Mouse (Mus musculus): ENCODE data around the gene Gpd2. TPM values are rescaled to one million over a fixed set of nuclear protein-coding genes. Genes with fewer than 3 reads are reported as not detected.

The Gpd2 gene
- polyA plus RNA-seq (2015; fragmentation: Nextera tagmentation; extraction: Ambion mirVana): 17.2 and 19.3 TPM in 2 replicates

GRCm38 (mm10) chr2:57237475-57237919 lies at the start of gene Gpd2:
Gene Gpd2 (plus strand): TSS chr2:57237635.
- Histone ChIP-seq H3K9ac (replicated peaks; ENCODE audit: low read length) (peak within 1 kb of the TSS; percentile 79), H3K4me3 (ENCODE audit: low read length) (peak within 1 kb of the TSS; percentile 80), H3K27ac (ENCODE audit: low read length) (peak within 1 kb of the TSS; percentile 77), H3K27me3 (ENCODE audit: insufficient read depth, low read length) (no peaks in the 10 kb centered on the region), H3K4me1 (ENCODE audit: insufficient read depth, low read length) (0 out of 2 replicates have a peak, but pooled peaks cover 10% of the 10 kb centered on the region), H3K4me2 (replicated peaks; ENCODE audit: low read depth, low read length) (peak within 1 kb of the TSS; percentile 75), H3K9me3 (ENCODE audit: low read length) (no peaks in the 10 kb centered on the region), H3K36me3 (ENCODE audit: insufficient read depth, low read length) (no peaks in the 10 kb centered on the region)
- ATAC-seq (ENCODE audit: low FRiP score, low TSS enrichment): peak; percentile 59; the same call in 1 of the 2 replicates
- WGBS: 7% methylated on average over 20 of the region's 20 CpGs

DNA sequence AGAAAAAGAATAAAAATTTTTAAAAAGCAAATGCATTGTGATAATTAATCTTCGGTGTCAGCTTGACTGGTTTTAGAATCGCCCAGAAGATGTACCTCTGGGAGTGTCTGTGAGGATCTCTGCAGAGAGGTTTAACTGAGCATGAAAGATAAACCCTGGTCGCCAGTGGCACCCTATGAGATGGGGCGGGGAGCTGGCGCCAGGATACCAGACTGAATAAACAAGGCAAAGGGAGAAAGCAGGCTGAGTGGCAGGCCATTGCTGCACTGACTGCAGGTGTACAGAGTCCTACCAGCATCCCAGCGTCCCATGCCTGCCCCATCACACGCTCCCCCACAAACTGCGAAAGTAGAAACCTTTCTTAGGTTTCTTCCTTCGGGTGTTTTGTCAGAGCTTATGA lies 49.2 kb upstream of the Gpd2 start:
- 0 out of 2 replicates have a peak, but pooled peaks cover 5% of the 10 kb centered on the region for H3K4me1 ChIP-seq (ENCODE audit: insufficient read depth, low read length)
- peak; percentile 78; the same call in 1 of the 2 replicates for ATAC-seq (ENCODE audit: low FRiP score, low TSS enrichment)
- no peaks in the 10 kb centered on the region for H3K27me3 ChIP-seq (ENCODE audit: insufficient read depth, low read length)
- H3K9ac ChIP-seq (replicated peaks; ENCODE audit: low read length): no peak overlapping the region
- WGBS: 40% methylated on average over 9 of the region's 9 CpGs
- H3K27ac ChIP-seq (ENCODE audit: low read length): no peak overlapping the region
- no peak overlapping the region for H3K4me3 ChIP-seq (ENCODE audit: low read length)
- H3K4me2 ChIP-seq (replicated peaks; ENCODE audit: low read depth, low read length): no peak overlapping the region
- no peaks in the 10 kb centered on the region; the same call in 1 of the 2 replicates for H3K9me3 ChIP-seq (ENCODE audit: low read length)
- no peaks in the 10 kb centered on the region for H3K36me3 ChIP-seq (ENCODE audit: insufficient read depth, low read length)

- no peak for ATAC-seq (ENCODE audit: low FRiP score, low TSS enrichment)
- no peaks in the 10 kb centered on the region for H3K27me3 ChIP-seq (ENCODE audit: insufficient read depth, low read length)
- H3K9ac ChIP-seq (replicated peaks; ENCODE audit: low read length): no peak overlapping the region
- H3K27ac ChIP-seq (ENCODE audit: low read length): no peak overlapping the region
- H3K4me3 ChIP-seq (ENCODE audit: low read length): no peak overlapping the region
- H3K4me2 ChIP-seq (replicated peaks; ENCODE audit: low read depth, low read length): no peak overlapping the region
- no peaks in the 10 kb centered on the region for H3K4me1 ChIP-seq (ENCODE audit: insufficient read depth, low read length)
- no peaks in the 10 kb centered on the region; the same call in 1 of the 2 replicates for H3K9me3 ChIP-seq (ENCODE audit: low read length)
- H3K36me3 ChIP-seq (ENCODE audit: insufficient read depth, low read length): no peaks in the 10 kb centered on the region
Observed at GRCm38 (mm10) chr2:57190884-57191283, 46.6 kb upstream of the Gpd2 start.

DNA sequence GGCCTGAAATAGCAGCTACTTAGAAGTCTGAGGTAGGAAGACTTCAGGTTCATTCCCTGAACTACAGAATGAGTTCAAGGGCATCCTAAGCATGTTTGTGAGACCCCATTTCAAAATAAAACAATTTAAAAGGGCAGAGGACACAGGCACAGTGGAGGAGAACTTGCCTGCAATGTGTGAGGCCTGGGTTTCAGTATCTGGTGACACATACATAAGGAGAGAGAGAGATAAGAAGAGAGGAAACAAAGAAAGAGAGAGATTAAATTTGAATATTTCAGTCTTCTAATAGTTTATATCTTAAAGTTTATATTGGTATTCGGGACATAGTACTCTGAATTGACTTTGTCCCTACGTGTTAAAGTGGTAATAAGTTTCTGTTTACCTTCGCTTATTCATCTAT lies 38.4 kb upstream of the Gpd2 start:
- H3K36me3 ChIP-seq (ENCODE audit: insufficient read depth, low read length): no peaks in the 10 kb centered on the region
- no peaks in the 10 kb centered on the region for H3K9me3 ChIP-seq (ENCODE audit: low read length)
- H3K4me3 ChIP-seq (ENCODE audit: low read length): no peak overlapping the region
- no peak overlapping the region for H3K27ac ChIP-seq (ENCODE audit: low read length)
- no peaks in the 10 kb centered on the region for H3K27me3 ChIP-seq (ENCODE audit: insufficient read depth, low read length)
- ATAC-seq (ENCODE audit: low FRiP score, low TSS enrichment): no peak
- H3K4me2 ChIP-seq (replicated peaks; ENCODE audit: low read depth, low read length): no peak overlapping the region
- H3K4me1 ChIP-seq (ENCODE audit: insufficient read depth, low read length): no peaks in the 10 kb centered on the region
- no peak overlapping the region for H3K9ac ChIP-seq (replicated peaks; ENCODE audit: low read length)
- 91% methylated on average over 3 of the region's 3 CpGs for WGBS

- H3K4me2 ChIP-seq (replicated peaks; ENCODE audit: low read depth, low read length): no peak overlapping the region
- H3K4me3 ChIP-seq (ENCODE audit: low read length): no peak overlapping the region
- H3K27me3 ChIP-seq (ENCODE audit: insufficient read depth, low read length): no peaks in the 10 kb centered on the region
- H3K27ac ChIP-seq (ENCODE audit: low read length): no peak overlapping the region
- H3K9ac ChIP-seq (replicated peaks; ENCODE audit: low read length): no peak overlapping the region
- WGBS: 89% methylated on average over 9 of the region's 9 CpGs
- no peak for ATAC-seq (ENCODE audit: low FRiP score, low TSS enrichment)
- 0 out of 2 replicates have a peak, but pooled peaks cover 3% of the 10 kb centered on the region for H3K4me1 ChIP-seq (ENCODE audit: insufficient read depth, low read length)
- H3K9me3 ChIP-seq (ENCODE audit: low read length): 0 out of 2 replicates have a peak, but pooled peaks cover 8% of the 10 kb centered on the region
- no peaks in the 10 kb centered on the region for H3K36me3 ChIP-seq (ENCODE audit: insufficient read depth, low read length)
Observed at GRCm38 (mm10) chr2:57208472-57209083, 28.9 kb upstream of the Gpd2 start.

DNA sequence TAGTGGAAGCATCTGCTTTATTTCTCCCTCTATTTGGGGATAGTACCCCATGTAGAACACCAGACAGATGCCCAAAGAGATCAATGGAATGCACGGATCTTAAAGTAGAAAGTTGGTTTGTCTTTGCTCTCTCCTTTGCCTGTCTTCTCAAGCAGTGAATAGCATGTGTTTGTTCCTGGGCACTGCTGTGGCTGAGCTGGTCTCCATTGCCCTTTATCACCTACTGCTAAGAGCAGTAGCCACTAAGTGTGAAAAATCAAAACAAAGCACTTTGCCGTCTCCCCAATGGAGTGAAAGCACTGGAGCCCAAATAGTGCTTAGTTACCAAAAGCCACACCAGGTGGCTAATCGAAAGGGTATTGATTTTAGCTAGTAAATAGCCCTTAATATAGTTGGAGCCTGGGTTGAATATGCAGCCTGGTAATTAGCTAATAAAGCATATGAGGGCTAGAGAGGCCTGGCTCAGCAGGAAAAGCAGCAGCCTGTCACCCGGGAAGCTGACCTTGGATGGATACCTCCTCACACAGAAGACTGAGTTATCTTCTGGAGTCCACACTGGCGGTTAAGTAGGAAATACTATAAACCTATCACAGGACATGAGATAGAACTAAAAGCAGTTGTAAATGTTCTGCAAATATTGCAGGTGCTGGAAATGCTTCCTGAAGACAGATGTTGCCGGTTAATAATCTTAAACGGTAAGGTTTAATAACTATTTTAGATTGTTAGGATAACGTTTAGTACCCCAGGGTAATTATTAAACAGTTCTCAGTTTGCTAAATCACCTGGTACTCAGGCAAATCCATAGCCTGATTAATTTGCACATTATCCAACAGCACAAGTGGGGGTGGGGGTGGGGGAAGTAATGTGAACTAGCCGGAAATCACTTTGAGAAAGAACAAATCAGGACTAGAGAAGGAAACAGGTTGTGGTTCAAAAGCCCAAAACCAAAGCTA lies 26.1 kb upstream of the Gpd2 start:
- 45% methylated on average over 9 of the region's 9 CpGs for WGBS
- Histone ChIP-seq H3K27ac (ENCODE audit: low read length) (0 out of 2 replicates have a peak overlapping the region, but pooled peaks have one; percentile 46), H3K9me3 (ENCODE audit: low read length) (0 out of 2 replicates have a peak, but pooled peaks cover 8% of the 10 kb centered on the region), H3K9ac (replicated peaks; ENCODE audit: low read length) (no peak overlapping the region), H3K4me1 (ENCODE audit: insufficient read depth, low read length) (0 out of 2 replicates have a peak, but pooled peaks cover 3% of the 10 kb centered on the region), H3K36me3 (ENCODE audit: insufficient read depth, low read length) (no peaks in the 10 kb centered on the region), H3K27me3 (ENCODE audit: insufficient read depth, low read length) (no peaks in the 10 kb centered on the region), H3K4me3 (ENCODE audit: low read length) (no peak overlapping the region), H3K4me2 (replicated peaks; ENCODE audit: low read depth, low read length) (no peak overlapping the region)
- ATAC-seq (ENCODE audit: low FRiP score, low TSS enrichment): no peak

DNA sequence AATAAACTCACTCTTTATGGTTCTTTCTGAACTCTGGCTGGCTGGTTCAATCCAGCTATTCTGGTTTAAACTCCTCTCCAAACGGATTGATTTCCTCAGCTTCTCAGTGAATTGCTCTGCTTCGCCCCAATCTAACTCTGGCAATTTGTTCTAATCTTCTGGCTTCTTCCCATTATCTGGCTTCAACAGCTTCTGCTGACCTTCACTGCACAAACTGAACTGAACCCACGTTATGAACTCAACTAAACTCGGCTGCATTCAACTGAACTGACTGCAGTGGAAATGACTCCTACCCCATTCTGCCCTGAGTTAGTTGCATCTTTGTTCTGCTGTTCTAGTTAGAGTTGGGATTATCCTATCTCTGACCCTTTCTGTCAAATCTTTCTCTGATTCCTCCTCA lies 24.1 kb upstream of the Gpd2 start:
- Histone ChIP-seq H3K4me1 (ENCODE audit: insufficient read depth, low read length) (0 out of 2 replicates have a peak, but pooled peaks cover 3% of the 10 kb centered on the region), H3K9ac (replicated peaks; ENCODE audit: low read length) (no peak overlapping the region), H3K4me3 (ENCODE audit: low read length) (no peak overlapping the region), H3K27me3 (ENCODE audit: insufficient read depth, low read length) (no peaks in the 10 kb centered on the region), H3K9me3 (ENCODE audit: low read length) (0 out of 2 replicates have a peak, but pooled peaks cover 8% of the 10 kb centered on the region), H3K4me2 (replicated peaks; ENCODE audit: low read depth, low read length) (no peak overlapping the region), H3K36me3 (ENCODE audit: insufficient read depth, low read length) (no peaks in the 10 kb centered on the region), H3K27ac (ENCODE audit: low read length) (no peak overlapping the region)
- ATAC-seq (ENCODE audit: low FRiP score, low TSS enrichment): no peak
- WGBS: 95% methylated on average over 4 of the region's 4 CpGs

GRCm38 (mm10) chr2:57223288-57224026 lies 14.0 kb upstream of the Gpd2 start:
- 66% methylated on average over 3 of the region's 3 CpGs for WGBS
- no peak overlapping the region for H3K27ac ChIP-seq (ENCODE audit: low read length)
- no peaks in the 10 kb centered on the region for H3K9me3 ChIP-seq (ENCODE audit: low read length)
- no peak overlapping the region for H3K4me2 ChIP-seq (replicated peaks; ENCODE audit: low read depth, low read length)
- H3K9ac ChIP-seq (replicated peaks; ENCODE audit: low read length): no peak overlapping the region
- peak; percentile 57; the same call in 1 of the 2 replicates for ATAC-seq (ENCODE audit: low FRiP score, low TSS enrichment)
- no peak overlapping the region for H3K4me3 ChIP-seq (ENCODE audit: low read length)
- H3K4me1 ChIP-seq (ENCODE audit: insufficient read depth, low read length): no peaks in the 10 kb centered on the region
- no peaks in the 10 kb centered on the region for H3K36me3 ChIP-seq (ENCODE audit: insufficient read depth, low read length)
- no peaks in the 10 kb centered on the region for H3K27me3 ChIP-seq (ENCODE audit: insufficient read depth, low read length)

DNA sequence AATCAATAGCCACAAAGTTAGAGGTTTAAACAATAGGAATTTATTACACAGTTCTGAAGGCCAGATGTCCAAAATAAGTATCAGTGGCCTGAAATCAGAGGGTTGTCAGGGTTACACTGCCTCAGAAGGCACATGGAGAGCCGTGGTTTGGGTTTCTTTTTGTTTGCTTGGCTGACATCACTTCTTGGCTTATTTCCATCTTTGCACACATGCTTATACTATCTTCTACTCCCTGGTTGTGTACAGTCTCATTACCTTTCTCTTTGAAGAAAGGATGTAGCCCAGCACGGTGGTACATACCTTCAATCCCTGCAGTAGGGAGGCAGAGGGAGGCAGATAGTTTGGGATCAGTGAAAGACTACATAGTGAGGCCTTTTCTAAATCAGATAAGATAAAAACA lies 12.2 kb upstream of the Gpd2 start:
- ATAC-seq (ENCODE audit: low FRiP score, low TSS enrichment): no peak
- no peaks in the 10 kb centered on the region for H3K9me3 ChIP-seq (ENCODE audit: low read length)
- no peak overlapping the region for H3K27ac ChIP-seq (ENCODE audit: low read length)

More for the DNA sequence above, 12.2 kb upstream of the Gpd2 start:
- Histone ChIP-seq H3K4me2 (replicated peaks; ENCODE audit: low read depth, low read length) (no peak overlapping the region), H3K9ac (replicated peaks; ENCODE audit: low read length) (no peak overlapping the region), H3K4me1 (ENCODE audit: insufficient read depth, low read length) (no peaks in the 10 kb centered on the region), H3K4me3 (ENCODE audit: low read length) (no peak overlapping the region), H3K36me3 (ENCODE audit: insufficient read depth, low read length) (no peaks in the 10 kb centered on the region), H3K27me3 (ENCODE audit: insufficient read depth, low read length) (no peaks in the 10 kb centered on the region)
- 57% methylated on average over 2 of the region's 2 CpGs for WGBS

Data from kidney, embryonic 16.5 days (tissue).